Mouse (Mus musculus) layer of hippocampus, adult 11-12 months (tissue): ENCODE measurements around the gene Chadl.
"Not testable (repeated sequence)": the region's sequence is repeated elsewhere in the genome, so short reads cannot be mapped to it uniquely, and the experiment has no call there.

ENCODE experiments used
- DNase-seq: peaks from one replicate; pipeline ENCODE4 v3.0.0; 2022; ENCODE audit warnings: low spot score

Chadl gene

GRCm38 (mm10) chr15:81697175-81697574 lies at the start of gene Chadl:
Gene Chadl (minus strand): TSS chr15:81697287.
- peak; percentile 52 for DNase-seq

GRCm38 (mm10) chr15:81745601-81746114 lies 48.6 kb upstream of the Chadl start:
- peak; percentile 27 for DNase-seq

- DNase-seq: peak; percentile 67
Measured at GRCm38 (mm10) chr15:81744992-81745600, 48.0 kb upstream of the Chadl start, which contains the start of the genes Zc3h7b and Rangap1. Gene Zc3h7b (plus strand): TSS chr15:81745057. Gene Rangap1 (minus strand): TSS chr15:81745530.

- not testable (repeated sequence) for DNase-seq
Measured at GRCm38 (mm10) chr15:81742368-81742767, 45.3 kb upstream of the Chadl start.

- DNase-seq: peak; percentile 29
Measured at GRCm38 (mm10) chr15:81739924-81740323, 42.8 kb upstream of the Chadl start.

GRCm38 (mm10) chr15:81739296-81739695 lies 42.2 kb upstream of the Chadl start:
- DNase-seq: no peak

GRCm38 (mm10) chr15:81735075-81735474 lies 38.0 kb upstream of the Chadl start:
- no peak for DNase-seq

GRCm38 (mm10) chr15:81729792-81730635 lies 32.9 kb upstream of the Chadl start:
- DNase-seq: peak; percentile 99

- peak; percentile 39 for DNase-seq
Measured at GRCm38 (mm10) chr15:81729241-81729791, 32.2 kb upstream of the Chadl start.

GRCm38 (mm10) chr15:81725965-81726364 lies 28.9 kb upstream of the Chadl start:
- DNase-seq: no peak

GRCm38 (mm10) chr15:81723653-81724052 lies 26.6 kb upstream of the Chadl start:
- no peak for DNase-seq

GRCm38 (mm10) chr15:81722361-81722760 lies 25.3 kb upstream of the Chadl start:
- no peak for DNase-seq

- DNase-seq: no peak
Measured at GRCm38 (mm10) chr15:81719139-81719531, 22.0 kb upstream of the Chadl start.

GRCm38 (mm10) chr15:81718336-81719138 lies 21.4 kb upstream of the Chadl start:
- DNase-seq: peak; percentile 45

GRCm38 (mm10) chr15:81713742-81714141 lies 16.7 kb upstream of the Chadl start:
- DNase-seq: no peak

GRCm38 (mm10) chr15:81710801-81711200 lies 13.7 kb upstream of the Chadl start:
- DNase-seq: no peak

GRCm38 (mm10) chr15:81709686-81710085 lies 12.6 kb upstream of the Chadl start:
- no peak for DNase-seq

- no peak for DNase-seq
Measured at GRCm38 (mm10) chr15:81708991-81709390, 11.9 kb upstream of the Chadl start.

GRCm38 (mm10) chr15:81703094-81703489 lies 6.0 kb upstream of the Chadl start:
- DNase-seq: no peak

- DNase-seq: no peak
Measured at GRCm38 (mm10) chr15:81702306-81703093, 5.4 kb upstream of the Chadl start.

GRCm38 (mm10) chr15:81701350-81701749 lies 4.3 kb upstream of the Chadl start:
- not testable (repeated sequence) for DNase-seq
